8 mouse cellular contexts compared by ENCODE assay signal in genomic region chr6:17925267-17925666, GRCm38 (mm10).
DNase-seq lines count a peak whose midpoint lies in the region; ATAC-seq and TF ChIP-seq lines count a peak whose summit lies in the region.

No protein-coding gene starts in this region.

- H3K27ac ChIP-seq in spleen, adult 2 months (ENCODE audit: insufficient read depth, low read length) = no peak overlapping the region
- no peak overlapping the region for H3K27ac ChIP-seq in forebrain, embryonic 14.5 days (ENCODE audit: low read depth, low read length)

- no peak for TF ChIP-seq POLR2A in spleen, adult 2 months (IDR thresholded peaks at IDR 0.05; ENCODE audit: low read depth, low read length)

- no peaks in the 10 kb centered on the region for H3K9me3 ChIP-seq in forebrain, embryonic 14.5 days (replicated peaks; ENCODE audit: control insufficient read depth, low read length)

- peak; percentile 43 for DNase-seq in embryo, embryonic 10 days (ENCODE audit: low spot score)
- no peak for DNase-seq in embryo, embryonic 11 days
- DNase-seq in spleen, adult 2 months (ENCODE audit: low read depth in 1 of 2, low spot score in 2 of 2) = no peak
- DNase-seq in spleen, postnatal 36 days (ENCODE audit: low spot score in 2 of 2) = no peak
- peak; percentile 40 for DNase-seq in retina, postnatal 1 day
- no peak for DNase-seq in left cerebral cortex, adult 11 months (ENCODE audit: low spot score)
- DNase-seq in forebrain, embryonic 14.5 days (ENCODE audit: low spot score) = no peak

- peak; percentile 6 for ATAC-seq in inflammation-experienced regulatory T-cells, adult 6 months
- ATAC-seq in forebrain, embryonic 14.5 days = no peak

- H3K36me3 ChIP-seq in spleen, adult 2 months (ENCODE audit: control insufficient read depth, insufficient read depth, low read length) = no peaks in the 10 kb centered on the region; the same call in 1 of the 2 replicates
- peaks cover 7% of the 10 kb centered on the region for H3K36me3 ChIP-seq in forebrain, embryonic 14.5 days (ENCODE audit: control insufficient read depth, insufficient read depth, low read length)

- TF ChIP-seq CTCF in spleen, adult 2 months (IDR thresholded peaks at IDR 0.05; ENCODE audit: extremely low read depth, insufficient read depth, insufficient read length, insufficient replicate concordance) = peak; percentile 22; the same call in 1 of the 2 replicates

- H3K4me3 ChIP-seq in spleen, adult 2 months (ENCODE audit: extremely low read depth, insufficient read depth, insufficient read length) = no peak overlapping the region
- H3K4me3 ChIP-seq in forebrain, embryonic 14.5 days (ENCODE audit: low read depth, low read length) = no peak overlapping the region

- no peaks in the 10 kb centered on the region for H3K27me3 ChIP-seq in spleen, adult 2 months (ENCODE audit: control insufficient read depth, insufficient read depth, low read length)
- H3K27me3 ChIP-seq in forebrain, embryonic 14.5 days (replicated peaks; ENCODE audit: control insufficient read depth, insufficient read depth, low read length) = no peaks in the 10 kb centered on the region

- WGBS in spleen, adult 2 months = 76% methylated on average over 4 of the region's 4 CpGs
- WGBS in forebrain, embryonic 14.5 days = 49% methylated on average over 4 of the region's 4 CpGs

- 0 out of 2 replicates have a peak, but pooled peaks cover 4% of the 10 kb centered on the region for H3K4me1 ChIP-seq in spleen, adult 2 months (ENCODE audit: control insufficient read depth, insufficient read depth, insufficient read length)
- H3K4me1 ChIP-seq in forebrain, embryonic 14.5 days (ENCODE audit: control insufficient read depth, insufficient read depth, low read length) = peaks cover 3% of the 10 kb centered on the region; the same call in 1 of the 2 replicates

- H3K4me2 ChIP-seq in forebrain, embryonic 14.5 days (ENCODE audit: low read length) = no peak overlapping the region

- no peak overlapping the region for H3K9ac ChIP-seq in forebrain, embryonic 14.5 days (ENCODE audit: low read length)

Comparison
In these comparisons a context has a peak if more than half of its experiments do, and no peak if none do; other contexts are left out.
1. DNase-seq: peak in embryo, embryonic 10 days (single experiment) and retina, postnatal 1 day (single experiment); none in embryo, embryonic 11 days (single experiment), spleen, adult 2 months (0 of 2), spleen, postnatal 36 days (0 of 2), left cerebral cortex, adult 11 months (single experiment) and forebrain, embryonic 14.5 days (single experiment).